Mouse (Mus musculus) T-helper 2 cell (primary cell): ENCODE results near the gene Tulp2.

Source experiments
- in situ Hi-C: fragments of 300-600 bp; cut with MboI, MseI; formaldehyde crosslinking; loops from one replicate; pipeline ENCODE4 v1.15.1; 2025; ENCODE audit warnings: high pct_unique_total_duplicates

Tulp2 gene

GRCm38 (mm10) chr7:45481374-45481927, at the start of gene Tulp2:
Tulp2 (plus strand) TSS chr7:45481877.
- in situ Hi-C loops, result no loop called here

- in situ Hi-C loops, result no loop called here
These were observed 47.9 kb upstream of the Tulp2 start for GRCm38 (mm10) chr7:45433835-45434202.

- in situ Hi-C loops, result no loop called here
These were observed 47.3 kb upstream of the Tulp2 start, which contains the start of gene Gys1 for GRCm38 (mm10) chr7:45434203-45435015. Gys1 (plus strand) TSS chr7:45434844.

- in situ Hi-C loops, result no loop called here
These were observed 46.6 kb upstream of the Tulp2 start for GRCm38 (mm10) chr7:45435038-45435437.

- in situ Hi-C loops, result no loop called here
These were observed 45.2 kb upstream of the Tulp2 start for GRCm38 (mm10) chr7:45436444-45436843.

- in situ Hi-C loops, result no loop called here
These were observed 44.6 kb upstream of the Tulp2 start for GRCm38 (mm10) chr7:45437046-45437445.

GRCm38 (mm10) chr7:45437521-45438276, 44.0 kb upstream of the Tulp2 start, which contains the start of gene Ruvbl2:
Ruvbl2 (minus strand) TSS chr7:45438096.
- in situ Hi-C loops, result no loop called here

GRCm38 (mm10) chr7:45443526-45444420, 37.9 kb upstream of the Tulp2 start:
- in situ Hi-C loops, result no loop called here

- in situ Hi-C loops, result no loop called here
These were observed 35.1 kb upstream of the Tulp2 start for GRCm38 (mm10) chr7:45446589-45446988.

GRCm38 (mm10) chr7:45447325-45447990, 34.2 kb upstream of the Tulp2 start:
- in situ Hi-C loops, result no loop called here

- in situ Hi-C loops, result no loop called here
These were observed 31.7 kb upstream of the Tulp2 start for GRCm38 (mm10) chr7:45449974-45450373.

GRCm38 (mm10) chr7:45451344-45451982, 30.2 kb upstream of the Tulp2 start:
- in situ Hi-C loops, result no loop called here

GRCm38 (mm10) chr7:45454971-45455370, 26.7 kb upstream of the Tulp2 start:
- in situ Hi-C loops, result no loop called here

- in situ Hi-C loops, result no loop called here
These were observed 25.6 kb upstream of the Tulp2 start for GRCm38 (mm10) chr7:45455932-45456696.

GRCm38 (mm10) chr7:45456721-45457203, 24.9 kb upstream of the Tulp2 start:
- in situ Hi-C loops, result no loop called here

- in situ Hi-C loops, result no loop called here
These were observed 24.2 kb upstream of the Tulp2 start for GRCm38 (mm10) chr7:45457204-45458060.

- in situ Hi-C loops, result no loop called here
These were observed 22.7 kb upstream of the Tulp2 start for GRCm38 (mm10) chr7:45458748-45459563.
